Mouse (Mus musculus): ENCODE results near the gene Lrrc26.

Gene Lrrc26

GRCm38 (mm10) chr2:25293706-25294105, 4.0 kb downstream of the Lrrc26 start:
- no peak for DNase-seq (ENCODE audit: low read depth, low spot score)

DNA sequence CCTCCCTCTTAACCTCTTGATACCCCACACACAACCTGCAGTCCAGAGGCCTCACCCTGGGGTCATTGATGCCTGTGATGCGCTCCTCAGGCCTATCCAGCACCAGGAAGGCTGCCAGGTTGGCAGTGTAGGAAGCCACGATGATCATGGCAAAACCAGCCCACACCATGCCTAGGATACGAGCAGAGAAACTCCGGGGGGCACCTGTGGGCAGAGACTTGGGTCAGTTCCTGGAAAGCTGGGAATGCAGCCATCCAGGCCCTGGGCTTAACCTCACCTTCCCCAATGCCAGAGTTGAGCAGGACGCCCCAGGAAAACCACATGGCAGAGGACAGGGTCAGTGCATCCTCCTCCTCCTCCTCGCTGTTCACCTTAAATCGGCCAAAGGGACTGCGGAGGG, 7.4 kb downstream of the Lrrc26 start:
- DNase-seq (ENCODE audit: low read depth, low spot score): no peak

- no peak for DNase-seq (ENCODE audit: low read depth, low spot score)
Observed at GRCm38 (mm10) chr2:25298046-25298445, 8.3 kb downstream of the Lrrc26 start.

GRCm38 (mm10) chr2:25303452-25303851, 13.7 kb downstream of the Lrrc26 start:
- no peak for DNase-seq (ENCODE audit: low read depth, low spot score)

DNA sequence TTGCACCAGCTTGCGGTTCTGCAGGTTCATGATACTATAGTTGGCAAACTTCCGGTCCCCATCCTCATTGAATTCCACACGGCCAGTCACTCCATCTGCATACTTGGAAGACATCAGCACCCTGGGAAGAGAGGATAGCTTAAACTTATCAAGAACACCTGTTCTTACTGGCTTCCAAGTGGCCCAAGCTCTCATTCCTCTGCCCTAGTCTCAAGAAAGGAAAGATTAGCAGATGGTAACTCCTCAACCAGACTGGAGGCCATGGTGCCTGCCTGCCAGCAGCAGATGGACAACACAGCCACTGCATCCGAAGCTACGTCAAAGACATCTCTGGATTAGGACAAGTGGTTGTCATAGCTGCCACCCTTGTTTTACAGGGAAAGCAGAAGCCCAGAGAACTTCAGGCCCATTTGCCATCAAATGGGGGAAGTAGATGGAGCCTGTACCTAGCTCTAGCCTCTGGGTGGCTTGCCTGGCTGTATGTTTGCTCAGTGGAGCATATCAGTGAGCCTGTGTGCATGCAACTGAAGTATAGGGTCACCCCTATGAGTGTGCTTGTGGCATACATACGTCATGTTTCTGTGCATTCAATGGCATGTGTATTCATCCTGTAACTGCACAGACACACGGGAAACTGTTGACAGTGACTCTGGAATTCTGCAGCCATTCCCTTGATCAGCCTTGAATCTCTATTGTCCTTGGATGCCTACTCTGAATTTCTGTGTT, 14.4 kb downstream of the Lrrc26 start:
- DNase-seq (ENCODE audit: low read depth, low spot score): no peak

DNA sequence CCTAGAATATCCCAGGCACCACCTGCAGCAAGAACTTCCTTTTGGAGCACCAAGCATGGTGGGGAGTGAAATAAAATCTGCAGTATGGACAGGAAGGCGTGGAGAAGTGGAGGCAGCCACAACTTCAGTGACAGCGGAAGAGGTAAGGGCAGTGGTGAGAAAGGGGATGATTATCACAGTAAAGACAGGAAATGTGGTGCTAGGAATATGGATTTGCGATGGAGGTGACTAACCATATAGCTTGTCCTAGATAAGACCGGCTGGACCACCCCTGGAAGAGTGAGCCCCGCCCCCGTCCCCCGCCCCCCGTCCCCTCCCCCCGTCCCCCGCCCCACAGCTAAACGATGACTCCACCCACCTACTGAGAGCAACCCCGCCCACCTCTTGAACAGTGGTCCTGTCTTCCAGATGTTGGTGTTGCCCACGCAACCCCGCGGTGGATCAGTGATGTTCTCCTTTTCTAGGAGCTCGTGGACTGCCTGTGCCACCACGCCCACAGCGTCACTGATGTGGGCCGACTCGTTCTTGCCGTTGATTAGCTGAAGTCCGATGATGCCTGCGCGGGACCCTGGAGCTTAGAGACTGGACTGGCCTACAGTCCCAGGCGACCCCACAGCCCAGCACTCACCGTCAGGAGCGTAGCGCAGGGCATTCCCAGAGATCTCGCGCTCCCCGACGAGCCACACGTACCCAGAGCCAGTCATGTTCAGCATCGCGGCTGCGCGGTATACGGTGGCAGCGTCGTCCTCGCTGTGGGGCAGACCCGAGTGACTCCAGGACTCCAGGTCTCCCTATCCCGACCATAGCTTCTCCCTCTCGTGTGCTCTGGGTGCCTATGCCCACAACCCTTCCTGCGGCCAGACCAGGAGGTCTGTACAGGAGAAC, 15.2 kb downstream of the Lrrc26 start:
- no peak for DNase-seq (ENCODE audit: low read depth, low spot score)

- DNase-seq (ENCODE audit: low read depth, low spot score): no peak
Observed at GRCm38 (mm10) chr2:25305587-25306359, 16.1 kb downstream of the Lrrc26 start.

- DNase-seq (ENCODE audit: low read depth, low spot score): no peak
Observed at GRCm38 (mm10) chr2:25310180-25310579, 20.5 kb downstream of the Lrrc26 start.

DNA sequence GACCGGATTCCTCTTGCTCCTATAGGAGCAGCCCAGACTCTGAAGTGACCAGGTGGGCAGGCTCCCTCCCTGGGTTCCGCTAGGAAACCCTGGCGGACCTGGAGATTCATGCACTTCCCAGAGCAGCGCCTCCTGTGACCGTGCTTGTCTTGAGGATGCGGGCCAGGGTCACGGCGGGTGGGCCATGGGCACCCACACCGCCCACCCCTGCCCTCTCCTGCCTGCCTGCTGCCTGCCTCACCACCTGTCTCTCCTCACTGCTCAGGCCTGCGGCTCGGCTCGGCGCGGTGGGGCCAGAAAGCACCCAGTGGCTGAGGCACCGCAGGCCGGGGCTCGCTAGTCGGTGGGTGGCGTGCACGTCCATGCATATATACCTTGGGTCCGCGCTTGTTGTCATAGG, 21.3 kb downstream of the Lrrc26 start:
- DNase-seq (ENCODE audit: low read depth, low spot score): no peak

DNA sequence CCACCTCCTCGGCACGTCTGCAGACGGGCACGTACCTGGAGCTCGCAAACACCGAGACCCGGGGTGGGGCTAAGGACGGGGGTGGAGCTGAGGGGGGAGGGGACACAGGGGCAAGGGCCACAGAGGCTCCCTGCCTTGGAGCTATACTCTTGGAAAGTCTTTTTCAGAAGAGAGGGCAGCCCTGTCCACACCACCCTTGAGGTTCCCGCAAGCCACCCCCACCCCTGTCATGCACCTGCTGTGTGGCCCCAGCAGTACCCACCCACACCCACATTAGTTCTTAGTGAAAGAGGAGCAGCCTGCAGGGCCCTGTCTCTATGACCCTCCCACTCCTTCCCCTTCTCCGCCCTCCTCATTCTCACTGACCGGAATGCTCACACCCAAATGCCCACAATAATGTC, 21.8 kb downstream of the Lrrc26 start:
- DNase-seq (ENCODE audit: low read depth, low spot score): no peak

GRCm38 (mm10) chr2:25318119-25318966, 28.6 kb downstream of the Lrrc26 start:
- DNase-seq (ENCODE audit: low read depth, low spot score): no peak

GRCm38 (mm10) chr2:25318971-25319773, 29.5 kb downstream of the Lrrc26 start, which contains the start of gene Grin1:
Grin1 (minus strand) TSS chr2:25319187.
- DNase-seq (ENCODE audit: low read depth, low spot score): no peak

DNA sequence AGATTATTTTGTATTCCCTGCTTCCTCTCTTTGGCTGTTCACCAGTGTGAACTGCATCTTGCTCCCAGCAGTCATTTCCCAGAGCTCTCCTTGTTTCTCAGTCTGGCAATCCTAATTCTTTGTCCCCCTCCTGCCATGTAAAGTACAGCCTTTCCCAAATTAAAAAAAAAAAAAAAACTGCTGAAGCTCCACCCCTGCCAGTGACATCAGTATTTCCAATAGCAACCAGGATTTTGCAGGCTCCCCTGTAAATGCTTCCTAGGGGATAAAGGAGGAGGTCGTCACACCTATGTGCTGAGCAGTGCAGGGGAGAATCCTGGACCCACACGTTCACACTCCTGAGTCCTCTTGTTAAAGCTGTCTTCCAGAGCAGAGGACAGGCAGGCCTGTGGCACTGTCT, 30.4 kb downstream of the Lrrc26 start:
- no peak for DNase-seq (ENCODE audit: low read depth, low spot score)

GRCm38 (mm10) chr2:25326036-25326435, 36.3 kb downstream of the Lrrc26 start:
- DNase-seq (ENCODE audit: low read depth, low spot score): no peak

- peak; percentile 74 for DNase-seq (ENCODE audit: low read depth, low spot score)
Observed at GRCm38 (mm10) chr2:25328440-25328839, 38.7 kb downstream of the Lrrc26 start.

DNA sequence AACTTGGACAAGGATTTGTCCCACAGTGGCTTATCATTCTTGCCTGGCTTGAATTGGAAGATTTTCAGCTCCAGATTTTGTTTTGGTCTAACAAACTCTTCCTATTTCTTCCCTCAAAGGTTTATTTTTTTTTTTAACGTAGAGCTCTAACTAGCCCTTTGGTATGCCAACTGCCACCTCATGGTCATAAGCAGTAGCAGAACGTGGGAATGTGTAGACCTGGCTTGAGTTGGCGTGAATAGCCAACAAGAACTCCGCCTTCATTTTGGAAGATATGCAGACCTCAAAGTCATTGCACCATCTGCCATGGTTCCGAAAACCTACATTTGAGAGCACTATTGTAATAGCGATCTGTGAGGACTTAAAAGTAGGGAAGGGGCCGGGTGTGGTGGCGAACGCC, 41.8 kb downstream of the Lrrc26 start:
- DNase-seq (ENCODE audit: low read depth, low spot score): peak; percentile 63

DNA sequence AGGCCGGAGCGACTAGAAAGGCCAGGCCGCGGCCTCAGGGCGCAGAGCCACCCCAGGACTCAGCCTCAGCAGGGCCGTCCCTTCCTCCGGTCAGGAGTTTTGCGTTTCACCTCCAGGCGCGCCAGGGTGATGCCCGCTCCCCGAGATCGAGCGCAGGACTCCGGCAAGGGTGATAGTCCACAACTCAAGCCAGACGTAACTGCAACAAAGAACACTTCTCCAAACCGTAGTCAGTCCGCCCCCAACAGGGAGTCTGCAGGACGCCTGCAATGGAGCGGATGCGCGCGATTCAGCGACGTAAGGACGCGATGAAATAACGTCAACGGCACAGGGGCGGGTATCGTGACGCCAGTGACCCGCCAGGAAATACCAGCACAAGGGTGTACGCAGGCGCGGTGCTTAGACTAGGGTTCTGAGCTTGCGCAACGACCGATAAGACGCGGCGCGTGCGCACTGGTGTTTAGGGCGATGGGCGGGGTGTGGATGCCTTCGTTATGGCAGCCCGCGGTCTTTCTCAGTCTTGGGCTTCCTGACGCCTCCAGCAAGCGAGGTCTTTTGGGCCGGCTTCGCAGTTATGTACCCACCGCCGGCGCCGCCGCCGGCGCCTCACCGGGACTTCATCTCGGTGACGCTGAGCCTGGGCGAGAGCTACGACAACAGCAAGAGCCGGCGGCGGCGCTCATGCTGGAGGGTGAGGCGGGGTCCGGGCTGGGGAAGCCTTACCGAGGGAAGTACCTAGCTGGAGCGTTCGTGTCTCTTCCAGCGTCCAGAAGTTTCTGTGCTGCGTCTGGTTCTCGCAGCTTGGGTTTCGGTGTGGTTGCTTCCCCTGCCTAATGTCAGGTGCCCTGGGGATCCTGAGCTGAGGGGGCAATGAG, 42.8 kb downstream of the Lrrc26 start, which contains the start of gene Man1b1:
Man1b1 (plus strand) TSS at position 53 of the 875 bp plus-strand sequence.
- DNase-seq (ENCODE audit: low read depth, low spot score): peak; percentile 99

- no peak for DNase-seq (ENCODE audit: low read depth, low spot score)
Observed at GRCm38 (mm10) chr2:25333569-25333968, 43.9 kb downstream of the Lrrc26 start.

DNA sequence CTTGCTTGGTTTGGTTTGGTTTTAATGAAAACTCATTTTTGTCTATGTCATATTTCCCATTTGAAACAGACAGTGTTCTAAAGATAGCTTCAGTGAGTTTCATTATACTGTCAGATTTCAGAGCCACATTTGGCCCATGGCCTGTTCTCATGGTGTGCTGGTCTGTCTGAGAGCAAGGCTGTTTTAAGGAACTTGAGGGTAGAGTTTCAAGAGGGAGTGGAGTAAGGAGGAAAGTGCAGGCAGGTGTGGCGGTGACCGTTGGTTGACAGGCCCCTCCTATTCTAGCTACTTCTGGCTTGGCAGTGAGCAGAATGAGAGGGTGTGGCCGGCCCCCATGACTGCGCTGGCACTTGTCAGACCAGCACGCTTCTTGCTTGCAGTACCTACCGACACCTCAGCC, 48.6 kb downstream of the Lrrc26 start:
- no peak for DNase-seq (ENCODE audit: low read depth, low spot score)
